In genomic region chr6:55294549-55295131, GRCm38 (mm10) we compare ENCODE assay signal across 8 mouse cellular contexts. TPM values are rescaled to one million over a fixed set of nuclear protein-coding genes. Genes with fewer than 3 reads are reported as not detected.
A peak's percentile ranks its signal among the peaks of the same experiment; 100 is the strongest.
DNase-seq lines count a peak whose midpoint lies in the region; ATAC-seq and TF ChIP-seq lines count a peak whose summit lies in the region.

No protein-coding gene starts in this region.

- H3K36me3 ChIP-seq in MEL (ENCODE audit: control insufficient read depth in 1 of 2, insufficient read depth in 2 of 2, low read length in 2 of 2) = no peaks in the 10 kb centered on the region
- H3K36me3 ChIP-seq in neural tube, embryonic 11.5 days (ENCODE audit: control insufficient read depth, insufficient read depth, low read length) = no peaks in the 10 kb centered on the region

- no peak for TF ChIP-seq CTCF in MEL (IDR thresholded peaks at IDR 0.05 in 2 of 3, conservative IDR thresholded peaks at IDR 0.05 in 1 of 3; ENCODE audit: control insufficient read depth in 1 of 3, insufficient read depth in 1 of 3, low read depth in 2 of 3, low read length in 3 of 3, poor library complexity in 1 of 3, severe bottlenecking in 1 of 3)

- H3K4me2 ChIP-seq in neural tube, embryonic 11.5 days (ENCODE audit: low read depth) = no peak overlapping the region

- no peak overlapping the region for H3K27ac ChIP-seq in MEL (ENCODE audit: control insufficient read depth, low read depth, low read length)
- no peak overlapping the region for H3K27ac ChIP-seq in neural tube, embryonic 11.5 days (ENCODE audit: low read depth, low read length)

- no peak for TF ChIP-seq POLR2A in MEL (IDR thresholded peaks at IDR 0.05; ENCODE audit: control insufficient read depth in 1 of 2, insufficient read depth in 1 of 2, low read depth in 1 of 2, low read length in 2 of 2, poor library complexity in 1 of 2)

- H3K4me1 ChIP-seq in MEL (ENCODE audit: control insufficient read depth in 1 of 2, insufficient read depth in 2 of 2, low read length in 2 of 2) = no peaks in the 10 kb centered on the region
- H3K4me1 ChIP-seq in neural tube, embryonic 11.5 days (ENCODE audit: control insufficient read depth, insufficient read depth, low read length) = 0 out of 2 replicates have a peak, but pooled peaks cover 3% of the 10 kb centered on the region

- no peak for TF ChIP-seq RAD21 in MEL (IDR thresholded peaks at IDR 0.05; ENCODE audit: low read depth, low read length)

- WGBS in neural tube, embryonic 11.5 days = 36% methylated on average over 19 of the region's 19 CpGs

- peaks cover 0 to 1% of the 10 kb centered on the region in 2 experiments; a peak in 1 of 4 replicates for H3K27me3 ChIP-seq in MEL (ENCODE audit: control insufficient read depth in 1 of 2, insufficient read depth in 2 of 2, low read length in 2 of 2)
- no peaks in the 10 kb centered on the region for H3K27me3 ChIP-seq in neural tube, embryonic 11.5 days (ENCODE audit: control insufficient read depth, insufficient read depth, low read length)

- H3K9me3 ChIP-seq in MEL (replicated peaks; ENCODE audit: insufficient read depth, low read length) = no peaks in the 10 kb centered on the region
- H3K9me3 ChIP-seq in neural tube, embryonic 11.5 days (ENCODE audit: control insufficient read depth, low read length) = no peaks in the 10 kb centered on the region

- no peak for TF ChIP-seq EP300 in MEL (IDR thresholded peaks at IDR 0.05; ENCODE audit: low read depth in 1 of 2, low read length in 2 of 2)

- intact Hi-C loops in gastrocnemius, postnatal 14 days (cut with DNase I; ENCODE audit: low total_unique reads) = no loop called here
- intact Hi-C loops in left cerebral cortex, postnatal 36 days (cut with DNase I) = no loop called here

- no peak overlapping the region for H3K4me3 ChIP-seq in MEL (ENCODE audit: control insufficient read depth in 1 of 2, insufficient read depth in 1 of 2, low read depth in 2 of 2, low read length in 2 of 2)
- no peak overlapping the region for H3K4me3 ChIP-seq in neural tube, embryonic 11.5 days (ENCODE audit: low read depth, low read length)

- DNase-seq in 3134 (ENCODE audit: extremely low read depth, insufficient read length, low spot score) (peak; percentile 80), MEL (ENCODE audit: low read depth, low spot score) (peak; percentile 22)
- DNase-seq in gastrocnemius, postnatal 14 days = peak; percentile 40
- peak; percentile 66 for DNase-seq in kidney, postnatal 10 days
- DNase-seq in neural tube, embryonic 11.5 days (ENCODE audit: low spot score) = peak; percentile 35
- DNase-seq in left cerebral cortex, postnatal 36 days (ENCODE audit: low spot score in 2 of 2) = no peak
- no peak for DNase-seq in urinary bladder, postnatal 10 days (ENCODE audit: low spot score)
- DNase-seq in left cerebral cortex, adult 9 months (ENCODE audit: low spot score in 2 of 2) = no peak

- H3K79me2 ChIP-seq in MEL (ENCODE audit: control insufficient read depth, insufficient read depth, low read length, poor library complexity) = no peaks in the 10 kb centered on the region

- no peak for ATAC-seq in neural tube, embryonic 11.5 days (ENCODE audit: insufficient read depth, low FRiP score, low TSS enrichment)

- H3K9ac ChIP-seq in MEL (ENCODE audit: control insufficient read depth, low read depth, low read length, poor library complexity, severe bottlenecking) = no peak overlapping the region
- no peak overlapping the region for H3K9ac ChIP-seq in neural tube, embryonic 11.5 days (ENCODE audit: low read length)

TF ChIP-seq in MEL, 35 proteins besides CTCF, POLR2A, EP300 and RAD21:
- TF ChIP-seq USF2 (IDR thresholded peaks at IDR 0.05; ENCODE audit: borderline replicate concordance in 1 of 2, insufficient read depth in 1 of 2, low read depth in 1 of 2, low read length in 2 of 2) = no peak
- TF ChIP-seq TBP (IDR thresholded peaks at IDR 0.05; ENCODE audit: low read depth, low read length) = peak; percentile 58

RNA-seq across cellular contexts. Expression of gene Aqp1, which starts 41.6 kb away (rescaled TPM):
- total RNA-seq in MEL (2012; rRNA removed) = 17.3 and 57.2 TPM in 2 replicates
- polyA plus RNA-seq in MEL (2012; ENCODE audit: insufficient read depth in 1 of 2, insufficient read length in 2 of 2, low read depth in 1 of 2, low replicate concordance in 2 of 2, missing spikeins in 1 of 2) = 10 to 100 TPM in 1 of 2 experiments, not detected in 1; 95.3 TPM
- total RNA-seq in gastrocnemius, postnatal 14 days (2021) = 100 to 1,000 TPM; 175 to 307 TPM
- polyA plus RNA-seq in neural tube, embryonic 11.5 days (2014; fragmentation: Nextera tagmentation; extraction: Ambion mirVana) = 0.08 TPM in 1 of 2 replicates, not detected in the other
- total RNA-seq in left cerebral cortex, postnatal 36 days (2021) = under 1 TPM; 0.39 to 0.63 TPM

Comparison
In these comparisons a context has a peak if more than half of its experiments do, and no peak if none do; other contexts are left out.
1. DNase-seq: peak in 3134 (single experiment), MEL (single experiment), gastrocnemius, postnatal 14 days (single experiment), kidney, postnatal 10 days (single experiment) and neural tube, embryonic 11.5 days (single experiment); none in left cerebral cortex, postnatal 36 days (0 of 2), urinary bladder, postnatal 10 days (single experiment) and left cerebral cortex, adult 9 months (0 of 2).
2. RNA of gene Aqp1, which starts 41.6 kb away (total RNA-seq): 175 to 307 TPM in gastrocnemius, postnatal 14 days and 17.3 to 57.2 TPM in MEL; 0.39 to 0.63 TPM in left cerebral cortex, postnatal 36 days; every median in the first group is over 10 times any median in the second.